In genomic region chr5:37822116-37822707, GRCm38 (mm10) we compare ENCODE assay signal across 11 mouse cellular contexts. TPM values are rescaled to one million over a fixed set of nuclear protein-coding genes. Genes with fewer than 3 reads are reported as not detected.
A peak's percentile ranks its signal among the peaks of the same experiment; 100 is the strongest.
DNase-seq lines count a peak whose midpoint lies in the region; ATAC-seq and TF ChIP-seq lines count a peak whose summit lies in the region.
"Had no signal": no experiment of that assay in that cellular context is flagged by ENCODE, and none has a peak within 500 bp of the region (broad histone marks: within the 10 kb centered on the region; RNA-seq: fewer than 3 reads in every experiment).

No protein-coding gene starts in this region.

- no peaks in the 10 kb centered on the region for H3K9me3 ChIP-seq in intestine, postnatal 0 days (ENCODE audit: control insufficient read depth)
- H3K9me3 ChIP-seq in intestine, embryonic 16.5 days (ENCODE audit: control insufficient read depth, low read length) = no peaks in the 10 kb centered on the region
- no peaks in the 10 kb centered on the region for H3K9me3 ChIP-seq in hindbrain, postnatal 0 days (ENCODE audit: low read length)
- no peaks in the 10 kb centered on the region for H3K9me3 ChIP-seq in neural tube, embryonic 13.5 days
- no peaks in the 10 kb centered on the region for H3K9me3 ChIP-seq in stomach, postnatal 0 days (ENCODE audit: control insufficient read depth, low read length)
- no peaks in the 10 kb centered on the region for H3K9me3 ChIP-seq in lung, postnatal 0 days (ENCODE audit: low read length)

- no peak for ATAC-seq in intestine, postnatal 0 days
- no peak for ATAC-seq in intestine, embryonic 16.5 days
- no peak for ATAC-seq in hindbrain, postnatal 0 days
- no peak for ATAC-seq in neural tube, embryonic 13.5 days (ENCODE audit: low read depth)
- ATAC-seq in stomach, postnatal 0 days (ENCODE audit: low FRiP score, low TSS enrichment) = no peak
- ATAC-seq in lung, postnatal 0 days = no peak

- H3K4me2 ChIP-seq in intestine, postnatal 0 days (replicated peaks; ENCODE audit: low read depth) = peak overlapping the region; percentile 87; the same call in 1 of the 2 replicates
- H3K4me2 ChIP-seq in intestine, embryonic 16.5 days (ENCODE audit: low read depth, low read length) = no peak overlapping the region
- 0 out of 2 replicates have a peak overlapping the region, but pooled peaks have one; percentile 1 for H3K4me2 ChIP-seq in hindbrain, postnatal 0 days (ENCODE audit: low read depth, low read length)
- peak overlapping the region; percentile 60; the same call in 1 of the 2 replicates for H3K4me2 ChIP-seq in neural tube, embryonic 13.5 days
- no peak overlapping the region for H3K4me2 ChIP-seq in stomach, postnatal 0 days (replicated peaks; ENCODE audit: low read depth)
- no peak overlapping the region for H3K4me2 ChIP-seq in lung, postnatal 0 days (replicated peaks; ENCODE audit: low read depth, low read length)

- no peak overlapping the region for H3K9ac ChIP-seq in intestine, postnatal 0 days (ENCODE audit: low read depth, low read length)
- H3K9ac ChIP-seq in intestine, embryonic 16.5 days (ENCODE audit: low read depth, low read length) = no peak overlapping the region
- H3K9ac ChIP-seq in hindbrain, postnatal 0 days (replicated peaks; ENCODE audit: low read length) = no peak overlapping the region
- no peak overlapping the region for H3K9ac ChIP-seq in neural tube, embryonic 13.5 days
- H3K9ac ChIP-seq in stomach, postnatal 0 days (ENCODE audit: low read length) = no peak overlapping the region
- no peak overlapping the region for H3K9ac ChIP-seq in lung, postnatal 0 days (replicated peaks; ENCODE audit: low read depth)

- no peak for DNase-seq in hindbrain, postnatal 0 days (ENCODE audit: low spot score)
- DNase-seq in stomach, postnatal 0 days (ENCODE audit: low spot score) = no peak
- DNase-seq in lung, postnatal 0 days (ENCODE audit: low spot score) = no peak
- DNase-seq: cerebellum, adult 18-20 months; kidney, adult 8-10 months; lung, postnatal 14 days had no signal

- WGBS in intestine, postnatal 0 days = 15% methylated on average over 11 of the region's 11 CpGs
- WGBS in intestine, embryonic 16.5 days = 19% methylated on average over 11 of the region's 11 CpGs
- WGBS in hindbrain, postnatal 0 days = 20% methylated on average over 11 of the region's 11 CpGs
- WGBS in neural tube, embryonic 13.5 days = 15% methylated on average over 11 of the region's 11 CpGs
- 20% methylated on average over 11 of the region's 11 CpGs for whole genome bisulfite sequencing in stomach, postnatal 0 days
- 20% methylated on average over 11 of the region's 11 CpGs for WGBS in lung, postnatal 0 days

- TF ChIP-seq POLR2A in embryonic fibroblast, embryonic 13.5 days (IDR thresholded peaks at IDR 0.05; ENCODE audit: low read depth, low read length) = no peak

- no peak overlapping the region for H3K27ac ChIP-seq in intestine, postnatal 0 days (ENCODE audit: low read depth, low read length)
- no peak overlapping the region for H3K27ac ChIP-seq in intestine, embryonic 16.5 days (ENCODE audit: low read length)
- no peak overlapping the region for H3K27ac ChIP-seq in embryonic fibroblast, embryonic 13.5 days (ENCODE audit: insufficient read depth, low read length)
- no peak overlapping the region for H3K27ac ChIP-seq in hindbrain, postnatal 0 days
- no peak overlapping the region for H3K27ac ChIP-seq in neural tube, embryonic 13.5 days (replicated peaks)
- H3K27ac ChIP-seq in stomach, postnatal 0 days (replicated peaks) = no peak overlapping the region
- H3K27ac ChIP-seq in lung, postnatal 0 days (ENCODE audit: low read length) = no peak overlapping the region
- H3K27ac ChIP-seq: left cerebral cortex, adult 2 months had no signal

- H3K27me3 ChIP-seq in intestine, postnatal 0 days (replicated peaks; ENCODE audit: control insufficient read depth, insufficient read depth, low read length) = peaks cover 98% of the 10 kb centered on the region
- peaks cover 91% of the 10 kb centered on the region for H3K27me3 ChIP-seq in intestine, embryonic 16.5 days (replicated peaks; ENCODE audit: control insufficient read depth, insufficient read depth, low read length)
- H3K27me3 ChIP-seq in hindbrain, postnatal 0 days (ENCODE audit: insufficient read depth, low read length) = peaks cover 82% of the 10 kb centered on the region
- peaks cover 93% of the 10 kb centered on the region for H3K27me3 ChIP-seq in neural tube, embryonic 13.5 days
- peaks cover 44% of the 10 kb centered on the region for H3K27me3 ChIP-seq in stomach, postnatal 0 days (ENCODE audit: control insufficient read depth, insufficient read depth, low read length)
- peaks cover 84% of the 10 kb centered on the region for H3K27me3 ChIP-seq in lung, postnatal 0 days (replicated peaks; ENCODE audit: insufficient read depth, low read length)

- no peak overlapping the region for H3K4me3 ChIP-seq in intestine, postnatal 0 days (ENCODE audit: low read depth, low read length)
- no peak overlapping the region for H3K4me3 ChIP-seq in intestine, embryonic 16.5 days (ENCODE audit: low read length)
- peak overlapping the region; percentile 48 for H3K4me3 ChIP-seq in embryonic fibroblast, embryonic 13.5 days (ENCODE audit: insufficient read depth, low read length)
- peak overlapping the region; percentile 42 for H3K4me3 ChIP-seq in hindbrain, postnatal 0 days (ENCODE audit: low read length)
- peak overlapping the region; percentile 40 for H3K4me3 ChIP-seq in neural tube, embryonic 13.5 days
- no peak overlapping the region for H3K4me3 ChIP-seq in stomach, postnatal 0 days (ENCODE audit: low read depth, low read length)
- no peak overlapping the region for H3K4me3 ChIP-seq in lung, postnatal 0 days (ENCODE audit: low read depth, low read length)

- no peak for TF ChIP-seq CTCF in intestine, postnatal 0 days (IDR thresholded peaks at IDR 0.05; ENCODE audit: low read depth)
- TF ChIP-seq CTCF in embryonic fibroblast, embryonic 13.5 days (IDR thresholded peaks at IDR 0.05; ENCODE audit: borderline replicate concordance, insufficient read depth, low read length) = no peak
- TF ChIP-seq CTCF in hindbrain, postnatal 0 days (IDR thresholded peaks at IDR 0.05; ENCODE audit: low read depth) = no peak
- TF ChIP-seq CTCF in stomach, postnatal 0 days (IDR thresholded peaks at IDR 0.05; ENCODE audit: low read depth) = no peak
- TF ChIP-seq CTCF in lung, postnatal 0 days (IDR thresholded peaks at IDR 0.05) = no peak

- H3K36me3 ChIP-seq in intestine, postnatal 0 days (ENCODE audit: control insufficient read depth, insufficient read depth) = no peaks in the 10 kb centered on the region
- H3K36me3 ChIP-seq in intestine, embryonic 16.5 days (ENCODE audit: control insufficient read depth, insufficient read depth, low read length) = no peaks in the 10 kb centered on the region
- H3K36me3 ChIP-seq in hindbrain, postnatal 0 days (ENCODE audit: insufficient read depth, low read length) = no peaks in the 10 kb centered on the region
- no peaks in the 10 kb centered on the region for H3K36me3 ChIP-seq in neural tube, embryonic 13.5 days
- H3K36me3 ChIP-seq in stomach, postnatal 0 days (ENCODE audit: control insufficient read depth, insufficient read depth, low read length) = no peaks in the 10 kb centered on the region
- H3K36me3 ChIP-seq in lung, postnatal 0 days (ENCODE audit: insufficient read depth, low read length) = no peaks in the 10 kb centered on the region

- H3K4me1 ChIP-seq in intestine, postnatal 0 days (replicated peaks; ENCODE audit: control insufficient read depth, insufficient read depth, low read length) = peaks cover 5% of the 10 kb centered on the region; the same call in 1 of the 2 replicates
- peaks cover 20% of the 10 kb centered on the region for H3K4me1 ChIP-seq in intestine, embryonic 16.5 days (ENCODE audit: control insufficient read depth, insufficient read depth, low read length)
- no peaks in the 10 kb centered on the region for H3K4me1 ChIP-seq in embryonic fibroblast, embryonic 13.5 days (ENCODE audit: control insufficient read depth, insufficient read depth, low read length)
- peaks cover 7% of the 10 kb centered on the region; the same call in 1 of the 2 replicates for H3K4me1 ChIP-seq in hindbrain, postnatal 0 days (ENCODE audit: insufficient read depth, low read length)
- peaks cover 51% of the 10 kb centered on the region for H3K4me1 ChIP-seq in neural tube, embryonic 13.5 days (replicated peaks)
- H3K4me1 ChIP-seq in stomach, postnatal 0 days (replicated peaks; ENCODE audit: control insufficient read depth, insufficient read depth) = peaks cover 6% of the 10 kb centered on the region
- H3K4me1 ChIP-seq in lung, postnatal 0 days (ENCODE audit: insufficient read depth, low read depth, low read length) = peaks cover 7% of the 10 kb centered on the region; the same call in 1 of the 2 replicates

- no peak for TF ChIP-seq EP300 in stomach, postnatal 0 days (optimal IDR thresholded peaks at IDR 0.05)
- no peak for TF ChIP-seq EP300 in lung, postnatal 0 days (IDR thresholded peaks at IDR 0.05)

RNA-seq across cellular contexts. Expression of gene Msx1, which starts 2.2 kb away (rescaled TPM):
- polyA plus RNA-seq in intestine, postnatal 0 days (2015; fragmentation: Nextera tagmentation; extraction: Ambion mirVana) = 0.89 and 1.3 TPM in 2 replicates
- polyA plus RNA-seq in intestine, embryonic 16.5 days (2015; fragmentation: Nextera tagmentation; extraction: Ambion mirVana) = 2.1 and 2.4 TPM in 2 replicates
- 4.8 and 15.7 TPM in 2 replicates for polyA plus RNA-seq in embryonic fibroblast, embryonic 13.5 days (2011; ENCODE audit: insufficient read length, low read depth, missing spikeins)
- 14.8 and 20.6 TPM in 2 replicates for total RNA-seq in hindbrain, postnatal 0 days (2014; rRNA removed)
- 26.2 and 28.0 TPM in 2 replicates for polyA plus RNA-seq in hindbrain, postnatal 0 days (2015; fragmentation: Nextera tagmentation; extraction: Ambion mirVana)
- 19.7 and 24.3 TPM in 2 replicates for polyA plus RNA-seq in neural tube, embryonic 13.5 days (2015; fragmentation: Nextera tagmentation; extraction: Ambion mirVana)
- polyA plus RNA-seq in stomach, postnatal 0 days (2015; fragmentation: Nextera tagmentation; extraction: Ambion mirVana) = 1.1 TPM in 2 replicates
- 2.2 and 3.4 TPM in 2 replicates for polyA plus RNA-seq in lung, postnatal 0 days (2015; fragmentation: Nextera tagmentation; extraction: Ambion mirVana)

Comparison
In these comparisons a context has a peak if more than half of its experiments do, and no peak if none do; other contexts are left out.
1. H3K4me2 ChIP-seq: peak in intestine, postnatal 0 days (single experiment), hindbrain, postnatal 0 days (single experiment) and neural tube, embryonic 13.5 days (single experiment); none in intestine, embryonic 16.5 days (single experiment), stomach, postnatal 0 days (single experiment) and lung, postnatal 0 days (single experiment).
2. H3K4me3 ChIP-seq: peak in embryonic fibroblast, embryonic 13.5 days (single experiment), hindbrain, postnatal 0 days (single experiment) and neural tube, embryonic 13.5 days (single experiment); none in intestine, postnatal 0 days (single experiment), intestine, embryonic 16.5 days (single experiment), stomach, postnatal 0 days (single experiment) and lung, postnatal 0 days (single experiment).